Mouse (Mus musculus): Measurements from ENCODE around the gene Tenm4.

DNA sequence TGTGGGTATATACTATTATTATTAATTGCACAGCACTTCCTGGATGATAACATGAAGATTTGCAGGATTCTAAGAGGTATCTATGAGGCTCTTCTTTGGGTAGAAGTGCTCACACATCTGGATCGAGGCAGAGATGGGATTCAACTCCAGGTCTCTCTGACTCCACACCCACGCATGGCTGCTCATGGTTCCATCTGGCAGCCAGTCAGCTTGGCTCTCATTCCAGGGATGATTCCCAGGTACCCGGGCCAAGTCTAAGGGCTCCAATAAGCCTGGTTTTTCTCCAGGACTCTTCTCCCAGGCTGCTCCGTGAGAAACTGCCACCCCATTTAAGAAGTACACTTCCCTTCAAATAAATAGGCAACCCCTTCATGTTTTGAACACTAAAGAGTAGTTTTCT lies 394.8 kb downstream of the Tenm4 start:
- TF ChIP-seq EP300 (IDR thresholded peaks at IDR 0.05; ENCODE audit: low read depth) (no peak), CTCF (IDR thresholded peaks at IDR 0.05; ENCODE audit: low read depth) (no peak)

All from liver, embryonic 14.5 days (tissue).